Mouse (Mus musculus) liver, embryonic 14.5 days (tissue): ENCODE measurements around the gene Arhgef19.

ENCODE experiments used
- CTCF ChIP-seq: IDR thresholded peaks from 2 replicates; pipeline ENCODE4 v1.5.1; 2016; ENCODE audit warnings: antibody characterized with exemption, low read depth, control low read depth
- EP300 ChIP-seq: IDR thresholded peaks from 2 replicates; pipeline ENCODE4 v1.6.1; 2016; ENCODE audit warnings: antibody characterized with exemption, low read depth

- no peak for TF ChIP-seq CTCF
- no peak for TF ChIP-seq EP300
Observed at GRCm38 (mm10) chr4:141244931-141245425, 5.7 kb downstream of the Arhgef19 start.
